Mouse (Mus musculus): ENCODE results near the gene Six6. TPM values are rescaled to one million over a fixed set of nuclear protein-coding genes. Genes with fewer than 3 reads are reported as not detected.

Six6 gene
- not detected in 2 replicates for polyA plus RNA-seq (2015; fragmentation: Nextera tagmentation; extraction: Ambion mirVana)

- Histone ChIP-seq H3K27me3 (peaks cover 97% of the 10 kb centered on the region), H3K4me2 (replicated peaks) (peak within 1 kb of the TSS; percentile 58), H3K4me1 (peaks cover 13% of the 10 kb centered on the region), H3K9me3 (no peaks in the 10 kb centered on the region), H3K27ac (no peak within 1 kb of the TSS), H3K4me3 (peak within 1 kb of the TSS; percentile 31), H3K9ac (no peak within 1 kb of the TSS), H3K36me3 (no peaks in the 10 kb centered on the region)
- ATAC-seq (ENCODE audit: low FRiP score, low read depth): peak; percentile 54; the same call in 1 of the 2 replicates
- under 1% methylated on average over 28 of the region's 28 CpGs for WGBS
These were observed at the start of gene Six6 for GRCm38 (mm10) chr12:72939616-72940015. Gene Six6, plus strand, starts transcription at chr12:72939892.

GRCm38 (mm10) chr12:72917159-72917993 lies 22.3 kb upstream of the Six6 start:
- WGBS: 20% methylated on average over 48 of the region's 48 CpGs
- Histone ChIP-seq H3K4me2 (replicated peaks) (peak overlapping the region; percentile 69), H3K9me3 (peaks cover 9% of the 10 kb centered on the region; the same call in 1 of the 2 replicates), H3K27ac (no peak overlapping the region), H3K9ac (peak overlapping the region; percentile 64), H3K27me3 (no peaks in the 10 kb centered on the region), H3K4me3 (peak overlapping the region; percentile 45), H3K4me1 (no peaks in the 10 kb centered on the region), H3K36me3 (no peaks in the 10 kb centered on the region)
- ATAC-seq (ENCODE audit: low FRiP score, low read depth): peak; percentile 28; the same call in 1 of the 2 replicates

- no peak overlapping the region for H3K27ac ChIP-seq
- H3K9ac ChIP-seq: no peak overlapping the region
- WGBS: 31% methylated on average over 8 of the region's 8 CpGs
- H3K9me3 ChIP-seq: no peaks in the 10 kb centered on the region
- peaks cover 75% of the 10 kb centered on the region for H3K27me3 ChIP-seq
- H3K36me3 ChIP-seq: no peaks in the 10 kb centered on the region
- no peak overlapping the region for H3K4me2 ChIP-seq (replicated peaks)
- no peak for ATAC-seq (ENCODE audit: low FRiP score, low read depth)
- peaks cover 13% of the 10 kb centered on the region for H3K4me1 ChIP-seq
- H3K4me3 ChIP-seq: no peak overlapping the region
These were observed 2.9 kb upstream of the Six6 start for GRCm38 (mm10) chr12:72936751-72937150.

GRCm38 (mm10) chr12:72937537-72938120 lies 2.1 kb upstream of the Six6 start:
- no peak for ATAC-seq (ENCODE audit: low FRiP score, low read depth)
- Histone ChIP-seq H3K36me3 (no peaks in the 10 kb centered on the region), H3K4me2 (replicated peaks) (no peak overlapping the region), H3K27ac (no peak overlapping the region), H3K27me3 (peaks cover 84% of the 10 kb centered on the region), H3K9ac (no peak overlapping the region), H3K9me3 (no peaks in the 10 kb centered on the region), H3K4me1 (peaks cover 13% of the 10 kb centered on the region), H3K4me3 (no peak overlapping the region)
- WGBS: 2% methylated on average over 19 of the region's 19 CpGs

GRCm38 (mm10) chr12:72938176-72938575 lies 1.5 kb upstream of the Six6 start:
- Histone ChIP-seq H3K4me2 (replicated peaks) (no peak overlapping the region), H3K27me3 (peaks cover 89% of the 10 kb centered on the region), H3K9ac (no peak overlapping the region), H3K9me3 (no peaks in the 10 kb centered on the region), H3K4me1 (peaks cover 13% of the 10 kb centered on the region), H3K36me3 (no peaks in the 10 kb centered on the region), H3K4me3 (no peak overlapping the region), H3K27ac (no peak overlapping the region)
- no peak for ATAC-seq (ENCODE audit: low FRiP score, low read depth)
- WGBS: 2% methylated on average over 12 of the region's 13 CpGs

GRCm38 (mm10) chr12:72938600-72939490 lies 847 bp upstream of the Six6 start:
- Histone ChIP-seq H3K9me3 (no peaks in the 10 kb centered on the region), H3K4me1 (peaks cover 13% of the 10 kb centered on the region), H3K27ac (no peak overlapping the region), H3K9ac (no peak overlapping the region), H3K27me3 (peaks cover 96% of the 10 kb centered on the region), H3K4me2 (replicated peaks) (peak overlapping the region; percentile 58; the same call in 1 of the 2 replicates), H3K36me3 (no peaks in the 10 kb centered on the region), H3K4me3 (peak overlapping the region; percentile 31)
- 6% methylated on average over 14 of the region's 14 CpGs for WGBS
- 0 out of 2 replicates have a peak, but pooled peaks have one; percentile 36 for ATAC-seq (ENCODE audit: low FRiP score, low read depth)

- Histone ChIP-seq H3K36me3 (no peaks in the 10 kb centered on the region), H3K27ac (no peak within 1 kb of the TSS), H3K9me3 (no peaks in the 10 kb centered on the region), H3K27me3 (peaks cover 97% of the 10 kb centered on the region), H3K4me2 (replicated peaks) (peak within 1 kb of the TSS; percentile 58), H3K4me1 (peaks cover 17% of the 10 kb centered on the region), H3K9ac (no peak within 1 kb of the TSS), H3K4me3 (peak within 1 kb of the TSS; percentile 31)
- ATAC-seq (ENCODE audit: low FRiP score, low read depth): no peak
- under 1% methylated on average over 39 of the region's 39 CpGs for WGBS
These were observed 554 bp downstream of the Six6 start, which contains the start of gene 4930447C04Rik for GRCm38 (mm10) chr12:72940071-72940821. Gene 4930447C04Rik, minus strand, starts transcription at chr12:72940774.

- ATAC-seq (ENCODE audit: low FRiP score, low read depth): no peak
- no peak overlapping the region for H3K4me3 ChIP-seq
- no peaks in the 10 kb centered on the region for H3K36me3 ChIP-seq
- peaks cover 99% of the 10 kb centered on the region for H3K27me3 ChIP-seq
- WGBS: 5% methylated on average over 11 of the region's 11 CpGs
- no peak overlapping the region for H3K9ac ChIP-seq
- H3K27ac ChIP-seq: no peak overlapping the region
- H3K4me2 ChIP-seq (replicated peaks): no peak overlapping the region
- no peaks in the 10 kb centered on the region for H3K9me3 ChIP-seq
- H3K4me1 ChIP-seq: peaks cover 24% of the 10 kb centered on the region
These were observed 1.2 kb downstream of the Six6 start for GRCm38 (mm10) chr12:72940822-72941397.

GRCm38 (mm10) chr12:72941398-72942051 lies 1.8 kb downstream of the Six6 start:
- Histone ChIP-seq H3K4me1 (peaks cover 24% of the 10 kb centered on the region), H3K27me3 (peaks cover 100% of the 10 kb centered on the region), H3K4me2 (replicated peaks) (no peak overlapping the region), H3K27ac (no peak overlapping the region), H3K9me3 (no peaks in the 10 kb centered on the region), H3K9ac (no peak overlapping the region), H3K4me3 (no peak overlapping the region), H3K36me3 (no peaks in the 10 kb centered on the region)
- WGBS: under 1% methylated on average over 32 of the region's 32 CpGs
- no peak for ATAC-seq (ENCODE audit: low FRiP score, low read depth)

- Histone ChIP-seq H3K4me1 (peaks cover 24% of the 10 kb centered on the region), H3K9ac (no peak overlapping the region), H3K4me2 (replicated peaks) (no peak overlapping the region), H3K27me3 (peaks cover 100% of the 10 kb centered on the region), H3K36me3 (no peaks in the 10 kb centered on the region), H3K27ac (no peak overlapping the region), H3K4me3 (no peak overlapping the region), H3K9me3 (no peaks in the 10 kb centered on the region)
- WGBS: 25% methylated on average over 6 of the region's 6 CpGs
- no peak for ATAC-seq (ENCODE audit: low FRiP score, low read depth)
These were observed 2.5 kb downstream of the Six6 start for GRCm38 (mm10) chr12:72942171-72942570.

Data from limb, embryonic 13.5 days (tissue).